Mouse (Mus musculus) adrenal gland, adult 10 weeks (tissue): Measurements from ENCODE around the gene Rere. TPM values are rescaled to one million over a fixed set of nuclear protein-coding genes. Genes with fewer than 3 reads are reported as not detected.

Source experiments
- polyA plus RNA-seq: library from polyadenylated mRNA; stranded (reverse); fragments of 350-450 nt; fragmentation: Illumina TruSeq; extraction: RNeasy Lipid Tissue Mini Kit (QIAGEN cat#74804); gene quantifications from one replicate; pipeline ENCODE4 v1.2.3, GENCODE M21; 2014; ENCODE audit warnings: low read depth, low replicate concordance

Gene Rere
- polyA plus RNA-seq: 50.2 TPM

DNA sequence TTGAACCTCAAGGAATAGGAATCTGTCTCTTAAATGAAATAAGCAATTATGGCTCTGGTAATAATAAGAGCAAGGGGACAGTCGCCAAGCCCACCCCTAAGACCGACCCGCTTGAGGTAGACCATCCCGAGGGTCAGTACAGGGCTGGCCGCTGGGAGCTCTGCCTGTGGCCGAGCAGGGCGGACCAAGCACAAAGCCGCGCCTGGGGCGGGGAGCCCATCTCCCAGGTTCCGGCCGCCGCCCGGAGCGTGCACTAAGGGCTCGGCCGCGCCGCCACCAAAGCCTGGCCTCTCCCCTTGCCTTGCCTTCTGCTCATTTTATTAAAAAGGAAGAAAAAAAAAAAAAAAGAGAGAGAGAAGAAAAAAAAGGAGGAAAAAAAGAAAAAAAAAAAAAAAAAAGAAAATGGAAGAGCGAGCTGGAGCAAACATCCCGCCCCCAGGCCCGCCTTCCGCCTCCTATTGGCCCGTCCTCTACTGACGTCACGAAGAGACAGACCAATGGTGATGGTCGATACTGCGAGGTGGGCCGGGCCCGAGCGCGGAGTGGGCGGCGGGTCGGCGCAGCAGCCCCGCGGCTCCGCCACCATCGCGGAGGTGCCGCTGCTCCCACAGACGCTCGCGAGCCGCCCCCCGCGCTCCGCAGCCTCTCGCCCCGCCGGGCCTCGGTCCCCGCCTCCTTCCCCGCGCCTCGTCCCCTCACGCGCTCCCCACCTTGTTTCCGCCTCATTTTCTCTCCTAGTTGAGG lies at the start of gene Rere:
Rere (plus strand) TSS at position 629 of the 744 bp plus-strand sequence.

DNA sequence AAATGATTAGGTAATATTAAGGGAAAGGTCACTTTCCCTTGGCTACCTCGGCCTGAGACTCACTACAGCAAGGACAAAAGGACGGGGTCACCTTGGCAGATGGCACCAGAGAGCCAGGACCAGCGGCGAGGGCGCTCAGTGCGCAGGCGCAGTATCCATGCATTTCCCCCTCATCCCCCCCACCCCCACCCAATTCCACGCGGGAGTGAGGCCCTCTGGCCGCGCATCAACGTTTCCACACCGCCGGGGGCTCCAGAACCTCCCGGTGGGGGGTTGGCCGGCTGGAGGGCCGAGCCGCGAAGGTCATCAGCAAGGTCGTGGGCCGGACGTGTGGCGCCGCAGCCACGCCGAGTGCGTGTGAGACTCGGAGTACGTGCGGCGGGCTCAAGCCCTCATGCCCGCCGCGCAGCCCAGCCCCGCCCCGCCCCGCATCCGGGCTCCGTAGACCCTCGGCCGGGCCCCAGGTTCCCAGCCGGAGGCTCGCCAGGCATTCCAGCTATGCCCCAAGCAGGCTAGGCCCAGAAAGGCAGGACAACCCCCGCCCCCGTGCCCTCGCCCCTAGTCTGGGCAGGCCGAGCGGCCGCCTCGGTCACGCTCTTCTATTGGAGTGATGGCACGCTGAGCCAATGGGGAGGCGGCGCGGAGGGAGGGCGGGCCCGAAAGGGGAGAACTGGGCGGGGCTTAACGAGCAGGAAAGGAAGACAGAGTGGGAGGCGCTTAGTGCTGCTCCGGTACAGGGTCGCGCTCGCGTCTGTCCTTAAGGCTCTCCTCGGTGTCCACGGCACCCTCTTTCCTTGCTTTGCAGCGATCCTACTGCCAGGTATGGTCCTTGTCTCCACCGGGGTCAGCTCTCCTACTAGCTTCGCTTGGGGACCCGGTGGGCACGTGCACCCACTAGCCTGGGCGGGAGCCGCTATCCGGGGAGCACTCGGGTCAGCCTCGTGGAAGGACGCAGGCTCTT lies 44.6 kb upstream of the Rere start, which contains the start of gene Eno1:
Eno1 (plus strand) TSS at position 201 of the 961 bp plus-strand sequence.

DNA sequence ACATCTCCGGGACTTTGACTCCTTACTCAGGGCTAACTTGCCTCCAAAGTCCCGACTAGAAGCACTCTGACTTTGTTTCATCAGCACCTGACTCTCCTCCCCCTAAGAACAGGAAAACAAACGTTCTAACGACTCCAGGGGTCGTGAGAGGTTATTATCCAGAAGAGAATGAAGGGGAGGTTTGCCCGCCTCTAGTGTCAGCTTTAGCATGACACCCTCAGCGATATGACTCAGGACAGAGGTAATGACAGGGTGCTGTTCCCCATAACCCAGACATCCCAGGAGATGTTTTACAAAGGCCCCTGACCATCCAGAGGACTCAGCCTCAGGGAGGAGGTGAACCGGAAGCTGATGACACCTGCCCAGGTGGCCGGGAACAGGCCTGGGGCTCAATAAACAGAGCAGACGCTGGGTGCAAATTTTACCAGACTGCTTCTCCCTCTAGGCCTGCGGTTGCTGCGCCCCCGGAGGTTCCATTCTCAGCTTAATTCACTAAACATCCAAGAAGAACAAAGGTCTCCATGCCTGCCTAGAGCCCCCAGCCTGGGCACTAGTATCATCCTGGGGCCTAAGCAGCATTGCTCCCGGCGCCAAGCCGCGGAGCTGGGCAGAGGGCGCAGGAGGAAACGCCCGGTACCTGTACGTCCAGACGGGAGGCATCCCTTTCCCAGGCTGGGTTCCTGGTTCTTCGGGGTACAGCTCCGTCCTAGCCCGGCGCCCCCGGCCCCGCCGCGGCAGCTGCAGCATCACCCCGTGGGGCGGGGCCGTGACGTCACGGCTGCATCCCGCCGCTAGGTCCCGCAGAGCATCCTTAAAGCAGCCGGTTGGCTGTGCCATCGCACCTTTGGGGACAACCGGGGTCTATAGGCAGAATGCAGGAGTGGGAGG lies 370.2 kb downstream of the Rere start, which contains the start of gene Slc45a1:
Slc45a1 (minus strand) TSS at position 785 of the 888 bp plus-strand sequence.

Other genes with a start within 250 kb of the Rere start
- 0.87 TPM for gene Gpr157, start 194.3 kb upstream of the Rere start, polyA plus RNA-seq
- gene Slc2a5, start 162.4 kb upstream of the Rere start, polyA plus RNA-seq: 0.35 TPM
- gene Slc2a7, start 132.7 kb upstream of the Rere start, polyA plus RNA-seq: not detected
- gene Car6, start 80.3 kb upstream of the Rere start, polyA plus RNA-seq: not detected
- 190 TPM for gene Eno1, start 44.9 kb upstream of the Rere start, polyA plus RNA-seq